Mouse (Mus musculus) retina, postnatal 7 days (tissue): Measurements from ENCODE around the gene Gabrb3.

Source experiments
- DNase-seq: peaks from one replicate; pipeline ENCODE4 v3.0.0-alpha.2; 2012; ENCODE audit warnings: low read depth, low spot score

Gene Gabrb3

DNA sequence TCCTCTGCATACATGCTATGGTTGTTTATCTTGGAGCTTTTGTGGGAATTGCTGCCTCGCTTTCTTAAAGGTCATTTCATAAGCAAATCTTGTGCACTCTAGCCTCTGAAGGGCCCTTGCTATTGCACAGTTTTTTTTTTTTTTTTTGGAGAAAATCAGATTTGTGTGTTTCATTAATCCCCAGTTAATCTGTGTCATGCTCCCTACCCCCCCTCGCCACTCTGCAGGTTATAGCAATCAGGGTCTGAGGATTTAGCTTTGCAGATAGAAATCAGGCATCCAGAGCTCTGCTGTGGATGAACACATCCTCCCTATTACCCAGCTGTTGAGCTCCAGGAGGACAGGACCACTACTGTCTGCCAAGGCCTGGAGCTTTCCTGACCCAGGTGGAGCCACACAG is at the start of gene Gabrb3:
TSS of gene Gabrb3 (plus strand) at position 301 of the 400 bp plus-strand sequence.
- peak; percentile 4 for DNase-seq

DNA sequence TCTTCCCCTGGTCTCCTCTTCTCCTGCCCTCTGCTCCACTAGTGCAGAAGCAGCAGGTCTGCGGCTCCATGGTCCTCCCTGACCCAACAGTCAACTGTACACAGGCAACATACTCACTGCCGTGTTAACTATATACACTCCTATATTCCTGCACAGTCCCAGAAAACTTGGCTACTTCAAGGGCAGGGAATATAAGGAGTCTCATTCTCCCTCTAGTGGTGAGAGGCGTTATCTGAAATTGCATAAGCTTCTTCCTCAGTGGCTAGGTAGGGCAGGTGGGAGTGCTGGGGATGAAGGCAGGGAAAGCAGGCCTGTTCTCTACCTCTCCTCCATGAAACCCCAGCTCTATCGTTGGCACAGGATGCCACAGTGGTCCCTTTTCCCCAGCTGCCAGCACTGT is 35.4 kb upstream of the Gabrb3 start:
- DNase-seq = peak; percentile 30

DNA sequence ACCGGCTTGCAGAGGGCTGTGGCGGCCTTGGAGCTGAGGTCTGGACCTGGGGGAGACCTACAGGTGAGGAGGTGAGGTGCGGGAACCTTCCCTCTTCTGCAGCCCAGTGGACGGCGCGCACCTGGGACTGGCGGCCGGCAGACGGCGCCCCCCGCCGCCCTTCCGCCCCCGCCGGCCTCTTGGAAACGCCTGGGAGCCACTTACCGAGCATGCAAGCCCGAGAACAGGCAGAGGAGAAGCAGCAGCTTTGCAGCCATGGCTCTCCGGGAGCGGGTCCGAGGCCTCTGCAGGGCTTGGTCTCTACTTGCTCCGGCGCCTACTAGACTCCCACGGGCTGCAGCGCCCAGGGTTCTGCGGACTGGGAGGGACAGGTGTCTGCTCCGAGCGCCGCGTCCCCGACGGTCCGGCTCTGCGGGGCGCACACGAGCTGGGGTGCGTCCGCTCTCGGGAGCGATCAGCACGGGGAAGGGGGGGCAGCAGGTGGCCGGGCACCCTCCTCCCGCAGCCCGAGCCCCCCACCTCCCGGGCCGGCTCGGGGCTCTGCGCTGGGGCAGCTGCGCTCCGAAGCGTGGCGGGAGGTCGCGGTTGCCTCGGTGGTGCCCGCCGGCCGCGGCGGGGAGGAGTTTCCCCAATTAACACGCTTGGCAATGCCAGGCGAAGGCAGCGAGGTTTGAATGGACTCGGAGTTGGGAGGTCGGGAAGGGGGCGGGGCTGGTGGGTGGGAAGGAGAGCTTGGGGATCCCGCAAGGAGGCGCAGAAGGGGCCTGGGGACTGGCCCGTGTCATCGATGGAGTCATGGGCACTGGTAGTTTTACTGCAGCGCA is 32.8 kb upstream of the Gabrb3 start, which contains the start of gene Gabrg3:
TSS of gene Gabrg3 (minus strand) at position 672 of the 824 bp plus-strand sequence.
- peak; percentile 36 for DNase-seq

DNA sequence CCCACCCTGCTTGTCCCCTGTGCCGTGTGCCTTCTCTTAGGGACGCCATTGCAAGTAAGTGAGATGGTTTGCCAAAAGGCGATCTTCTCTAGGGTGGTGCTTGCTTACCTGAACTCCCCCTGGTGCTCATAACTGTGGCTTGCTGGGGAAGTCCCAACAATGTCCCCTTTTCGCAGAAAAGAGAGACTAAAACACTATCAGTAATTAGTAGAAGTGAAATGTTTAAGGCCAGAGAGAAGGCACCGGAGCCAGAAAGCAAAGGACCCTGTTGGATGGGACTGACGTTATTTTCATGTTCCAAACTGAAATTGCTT is 32.2 kb upstream of the Gabrb3 start:
- DNase-seq = no peak

DNA sequence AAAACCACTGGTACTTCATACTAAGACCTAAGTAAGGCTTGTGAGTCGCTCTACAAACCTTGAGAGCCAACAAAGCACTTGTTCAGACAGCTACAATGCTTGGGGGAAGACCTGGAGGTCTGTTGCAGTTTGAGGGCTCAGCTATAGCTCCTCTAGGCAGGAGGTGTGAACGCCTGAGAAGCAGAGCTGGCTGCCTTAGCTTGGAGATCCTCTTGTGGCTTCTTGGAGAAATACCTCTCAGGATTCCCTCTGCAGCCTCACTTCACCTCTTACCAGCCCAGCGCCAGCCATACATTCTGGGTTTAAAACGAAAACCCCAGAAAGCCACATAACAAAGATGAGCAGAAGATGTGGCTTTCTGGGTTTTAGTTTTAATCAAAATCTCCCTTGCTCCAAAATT is 29.4 kb upstream of the Gabrb3 start:
- no peak for DNase-seq

DNA sequence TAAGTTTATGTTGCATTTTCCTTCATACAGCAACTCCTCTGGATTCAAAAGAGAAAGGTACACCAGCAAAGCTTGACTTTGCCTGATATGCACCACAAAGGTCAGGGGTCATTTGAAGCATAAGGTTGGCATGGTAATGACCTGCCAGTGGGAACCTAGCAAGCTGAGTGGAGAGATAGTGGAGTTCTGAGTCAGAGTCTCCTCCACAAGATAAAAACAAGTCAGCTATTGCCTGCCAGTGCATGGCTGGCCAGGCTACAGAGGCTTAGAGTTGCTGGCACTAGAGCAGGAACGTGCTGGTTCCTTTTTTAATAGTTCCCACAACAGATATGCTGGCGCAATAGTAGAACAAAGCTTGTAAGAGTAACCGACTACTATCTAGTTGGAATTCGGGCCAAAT is 25.9 kb upstream of the Gabrb3 start:
- DNase-seq = no peak

DNA sequence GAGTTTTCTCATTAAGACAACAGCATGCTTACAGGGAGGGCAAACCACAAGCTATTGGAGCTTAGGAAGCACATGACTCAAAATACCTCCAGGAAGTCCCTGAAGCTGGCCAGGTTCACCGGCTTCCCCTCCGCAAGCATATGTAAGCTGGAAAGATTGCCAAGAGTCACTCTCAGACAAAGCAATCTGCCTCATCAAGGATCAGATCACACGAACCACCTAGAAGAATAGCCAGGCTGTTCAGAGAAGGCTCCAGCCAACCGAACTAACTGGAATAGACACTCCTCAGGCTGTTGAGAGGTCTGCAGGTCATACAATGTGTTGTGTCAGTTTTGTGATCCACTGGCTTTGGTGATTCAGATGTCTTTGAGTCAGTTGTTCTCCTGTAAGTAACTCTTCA is 8.3 kb upstream of the Gabrb3 start:
- DNase-seq = no peak

DNA sequence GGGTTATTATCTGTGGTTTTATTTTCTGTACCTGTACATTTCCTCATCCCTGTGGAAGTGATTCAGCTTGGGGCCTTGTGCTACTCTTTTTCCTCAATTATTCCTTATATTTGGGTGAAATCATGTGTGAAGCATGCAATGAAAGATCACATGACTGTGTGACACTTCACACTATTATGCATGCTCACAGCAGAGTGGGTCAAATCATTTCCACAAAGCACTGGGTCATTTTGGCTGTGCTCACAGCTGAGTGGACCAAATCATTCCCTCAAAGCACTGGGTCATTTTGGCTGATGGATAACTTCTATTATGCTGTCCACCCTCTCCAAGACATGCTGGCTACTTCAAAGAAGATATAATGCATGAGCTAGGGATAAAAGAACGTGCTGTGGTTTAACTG is 6.6 kb upstream of the Gabrb3 start:
- no peak for DNase-seq

DNA sequence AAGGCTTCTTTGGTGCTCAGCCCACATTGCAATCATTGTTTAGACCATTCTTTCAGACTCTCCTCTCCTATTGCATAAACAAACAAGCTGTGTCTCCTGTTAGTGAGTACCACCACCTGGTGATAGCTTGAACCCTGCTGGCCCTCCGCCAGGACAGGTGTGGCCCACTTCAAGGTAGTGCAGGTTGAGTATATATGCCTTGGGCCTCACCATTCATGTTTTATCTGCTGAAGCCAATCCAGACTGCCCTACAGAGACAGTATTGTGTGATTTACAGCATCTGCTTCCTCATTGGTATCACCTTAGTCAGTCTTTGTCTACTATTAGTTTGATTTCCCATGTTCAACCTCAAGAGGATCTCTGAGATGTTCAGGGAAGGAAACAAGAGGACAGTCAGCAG is 1.6 kb downstream of the Gabrb3 start:
- no peak for DNase-seq

DNA sequence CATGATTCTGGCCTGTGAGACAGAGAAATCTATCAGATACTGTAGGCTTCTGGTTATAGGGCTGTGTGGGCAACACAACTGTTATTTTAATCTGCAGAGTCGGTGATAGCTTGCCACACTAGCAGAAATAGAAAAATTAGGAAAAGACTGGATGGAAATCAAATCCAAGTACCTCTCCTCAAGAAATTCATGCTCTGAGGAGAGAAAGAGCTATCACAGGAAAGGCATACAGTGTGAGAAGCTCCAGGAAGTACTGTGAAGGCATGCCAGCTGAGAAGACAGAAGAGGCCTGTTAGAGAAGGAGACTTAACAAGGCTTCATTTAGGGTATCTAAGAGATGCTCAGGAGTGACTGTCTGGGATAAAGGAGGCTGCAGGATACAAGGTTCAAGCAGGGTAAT is 3.2 kb downstream of the Gabrb3 start:
- DNase-seq = no peak

DNA sequence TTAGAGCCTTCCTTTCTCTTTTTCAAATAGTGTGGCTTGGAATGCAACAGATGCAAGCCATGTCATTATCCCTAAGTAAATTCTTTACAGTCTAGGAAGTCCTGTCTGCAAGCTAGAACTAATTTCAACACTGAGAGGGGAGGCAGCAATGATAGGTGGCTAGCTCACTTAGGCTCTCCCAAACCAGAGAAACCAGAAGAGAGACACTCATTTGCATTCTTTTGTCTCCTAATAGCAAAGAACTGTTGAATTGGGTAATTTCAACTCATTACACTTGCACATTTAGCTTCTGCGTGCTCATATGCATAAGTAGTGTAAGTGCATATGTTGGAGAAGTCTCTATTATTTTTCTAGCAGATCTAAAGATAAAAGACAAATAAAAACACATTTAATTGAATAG is 28.7 kb downstream of the Gabrb3 start:
- no peak for DNase-seq

DNA sequence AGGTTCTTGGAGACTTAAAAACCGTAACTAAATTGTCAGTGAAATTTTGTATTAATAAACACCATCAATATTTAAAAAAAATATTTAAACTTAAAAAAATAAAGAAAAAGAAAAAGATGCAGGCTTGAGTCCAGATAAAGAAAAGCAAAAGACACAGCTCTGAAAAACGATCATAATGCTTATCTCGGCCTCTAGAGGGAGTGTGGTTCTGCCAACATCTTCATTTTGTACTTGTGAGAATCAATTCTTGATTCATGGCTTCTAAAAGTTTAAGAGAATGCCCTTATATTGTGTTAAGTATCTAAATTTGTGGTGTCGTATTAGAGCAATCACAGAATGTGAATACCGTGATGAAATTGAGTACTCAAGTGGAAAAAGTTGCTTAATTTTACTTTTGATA is 40.9 kb downstream of the Gabrb3 start:
- no peak for DNase-seq

DNA sequence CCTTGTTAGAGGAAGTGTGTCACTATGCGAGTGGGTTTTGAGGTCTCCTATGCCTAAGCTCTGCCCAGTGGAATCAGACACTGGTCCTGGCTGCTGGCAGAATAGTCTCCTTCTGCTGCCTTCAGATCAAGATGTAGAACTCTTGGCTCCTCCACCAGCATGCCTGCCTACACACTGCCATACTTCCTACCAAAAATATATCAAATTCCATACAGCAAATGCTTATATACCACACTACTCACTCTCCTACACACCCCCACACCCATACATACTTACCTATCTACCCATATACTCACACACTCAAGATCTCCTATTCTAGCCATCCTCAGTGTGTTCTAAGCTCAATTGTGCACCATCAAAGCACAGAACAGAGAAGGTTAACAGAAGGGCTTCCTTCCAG is 51.8 kb downstream of the Gabrb3 start:
- no peak for DNase-seq

DNA sequence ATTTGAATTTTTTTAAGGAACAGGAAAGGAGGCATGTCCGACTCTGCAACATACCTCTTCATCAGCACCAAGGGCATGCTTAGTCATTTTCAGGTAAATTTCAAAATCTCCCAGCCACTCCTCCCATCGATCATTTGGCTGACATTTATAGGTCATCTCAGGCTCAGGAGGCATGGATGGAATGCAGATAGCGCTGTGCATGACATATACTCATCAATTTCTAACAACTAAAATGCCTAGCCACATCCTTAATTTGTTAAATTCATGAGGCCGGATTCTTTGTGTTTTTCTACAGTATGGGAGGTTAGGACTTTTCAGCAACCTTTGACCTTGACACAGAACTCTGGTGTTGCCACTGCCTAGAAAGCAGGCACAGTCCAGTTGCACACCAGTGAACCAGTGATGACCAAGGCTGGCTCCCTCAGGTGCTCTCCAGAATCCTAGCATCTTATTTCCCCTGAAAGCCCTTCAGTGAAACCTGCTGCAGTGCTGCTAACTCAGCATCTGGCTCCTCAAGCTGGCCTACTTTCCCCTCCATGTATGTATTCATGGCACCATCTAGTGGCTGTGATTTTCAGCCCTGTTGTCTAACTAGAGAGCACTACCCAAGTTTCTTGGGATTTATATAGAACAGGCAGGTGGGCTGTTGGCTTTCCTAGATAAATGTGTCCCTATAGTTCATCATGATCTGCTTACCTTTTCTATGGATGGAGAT is 54.5 kb downstream of the Gabrb3 start:
- peak; percentile 61 for DNase-seq

DNA sequence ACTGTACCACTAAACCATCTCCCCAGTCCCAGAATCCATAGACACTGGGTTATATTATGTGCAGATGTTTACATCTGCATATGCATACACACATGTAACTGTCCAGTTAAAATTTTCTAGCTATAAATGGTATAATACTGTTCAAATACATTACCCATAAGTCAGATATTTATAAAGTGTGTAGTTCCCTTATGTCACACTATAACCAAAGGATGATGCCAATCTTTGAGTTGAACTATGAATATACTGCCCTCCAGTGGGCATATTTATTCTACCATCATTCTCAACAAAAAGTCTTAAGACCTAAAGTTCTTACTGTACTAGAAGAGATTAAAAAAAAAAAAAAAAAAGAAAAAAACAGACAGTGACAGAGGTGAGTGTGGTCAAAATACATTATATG is 63.4 kb downstream of the Gabrb3 start:
- no peak for DNase-seq

DNA sequence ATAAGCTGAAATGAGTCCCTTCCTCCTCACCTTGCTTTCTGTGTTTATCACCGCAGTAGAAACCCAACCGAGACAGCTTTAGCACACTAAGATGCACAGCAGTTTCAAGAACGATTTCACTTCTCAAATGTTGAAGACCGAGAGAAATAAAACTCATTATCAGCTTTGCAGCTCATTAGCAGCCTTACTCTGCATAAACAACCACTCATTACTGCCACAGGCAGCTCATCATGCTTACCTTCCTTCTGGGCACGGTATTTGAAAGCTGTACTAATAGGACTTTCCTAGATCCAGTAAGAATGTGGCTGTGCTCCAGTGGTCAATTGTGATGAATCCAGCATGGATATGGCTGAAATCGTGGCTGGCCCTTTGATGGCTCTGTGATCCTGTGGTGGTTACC is 67.4 kb downstream of the Gabrb3 start:
- no peak for DNase-seq

DNA sequence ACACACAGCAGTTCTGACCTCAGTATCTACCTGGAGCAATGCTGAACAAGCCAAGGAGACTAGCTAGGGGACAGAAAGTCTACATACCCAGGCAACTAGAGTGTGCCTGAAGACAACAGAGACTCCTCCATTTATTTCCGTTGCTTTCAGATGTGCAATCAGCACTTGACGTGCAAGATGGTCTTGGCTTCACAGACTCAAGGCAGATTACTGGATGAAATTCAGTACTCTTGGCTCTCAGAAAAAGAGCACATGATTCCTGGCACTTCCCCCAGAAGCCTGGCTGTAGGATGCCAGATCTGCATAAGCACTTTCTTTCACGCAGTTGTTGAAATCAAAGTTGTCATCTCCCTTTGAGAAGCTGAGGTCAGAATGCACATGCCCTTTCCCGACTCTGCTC is 72.3 kb downstream of the Gabrb3 start:
- DNase-seq = no peak

DNA sequence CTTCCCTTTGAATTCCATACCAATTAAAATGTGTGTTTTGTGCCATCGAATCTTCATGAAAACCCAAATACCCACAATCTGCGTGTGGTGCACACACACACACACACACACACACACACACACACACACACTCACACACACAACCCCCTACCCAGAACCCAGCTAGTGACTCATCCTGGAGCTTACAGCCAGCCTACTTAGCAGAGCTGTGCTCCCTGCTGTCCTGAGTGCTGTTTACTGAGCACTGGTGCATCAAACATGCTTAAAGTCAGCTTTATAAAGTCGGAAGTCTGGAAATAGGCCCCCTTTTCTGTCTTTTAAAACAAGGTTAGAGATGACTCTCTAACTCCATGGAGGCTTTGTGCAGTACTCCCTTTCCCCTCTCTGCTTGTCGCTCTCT is 83.3 kb downstream of the Gabrb3 start:
- DNase-seq = no peak

DNA sequence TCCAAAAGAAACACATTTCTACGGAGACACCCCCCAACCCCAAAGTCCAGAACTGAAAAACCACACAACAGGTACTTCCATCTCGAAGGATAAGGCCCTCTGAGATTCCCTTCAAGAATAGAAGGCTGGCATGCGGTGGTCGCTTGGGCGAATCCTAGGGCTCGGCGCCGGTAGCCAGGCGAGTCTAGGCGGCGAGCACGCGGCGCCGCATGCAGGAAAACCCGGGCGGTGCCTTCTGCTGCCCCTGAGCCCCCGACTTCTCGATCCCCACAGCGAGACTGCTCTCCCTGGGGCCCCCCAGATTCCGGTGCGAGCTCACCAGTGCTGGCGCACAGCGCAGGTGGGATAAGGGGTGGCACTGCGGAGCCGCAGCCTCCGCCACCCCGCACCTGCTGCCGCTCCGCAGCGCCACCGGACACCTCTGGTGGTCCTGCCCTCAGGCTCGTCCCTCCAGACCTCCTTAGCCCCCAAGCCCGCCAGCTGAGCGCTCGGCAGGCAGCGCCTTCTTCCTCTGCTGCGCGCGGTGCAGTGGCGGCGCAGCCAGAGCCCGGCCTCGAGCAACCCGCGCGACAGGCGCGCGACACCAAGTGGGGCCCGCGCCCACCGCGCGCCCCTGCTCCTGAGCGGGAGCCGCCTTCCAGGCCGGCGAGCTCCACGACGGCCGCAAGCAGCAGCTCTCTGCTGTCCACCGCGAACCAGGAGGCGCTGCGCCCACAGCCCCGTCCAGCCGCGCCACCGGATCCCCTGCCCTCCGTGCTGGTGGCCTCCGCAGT is 89.6 kb downstream of the Gabrb3 start:
- DNase-seq = no peak

DNA sequence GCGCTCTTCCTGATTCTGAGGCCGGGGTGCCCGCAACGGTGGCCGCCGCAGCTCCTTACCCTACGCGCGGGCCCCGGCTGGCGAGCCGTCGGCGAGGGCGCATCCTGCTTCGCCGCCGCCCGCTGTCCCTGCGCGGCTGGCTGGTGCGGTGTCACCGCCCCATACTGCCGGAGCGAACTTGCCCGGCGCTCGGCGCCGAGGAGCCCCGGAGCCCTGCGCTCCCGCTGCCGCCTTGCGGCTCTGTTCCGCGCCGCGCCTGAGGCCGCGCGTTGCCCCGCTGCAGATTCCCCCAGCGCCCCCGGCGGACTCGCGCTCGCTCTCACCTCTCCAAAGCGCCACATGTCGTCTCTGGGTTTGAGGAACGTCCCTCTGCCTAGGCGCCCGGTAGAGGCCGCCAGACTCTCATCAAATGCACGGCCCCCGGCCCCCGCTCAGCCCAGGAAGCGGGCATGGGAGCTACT is 90.2 kb downstream of the Gabrb3 start, which contains the start of gene Gabra5:
TSS of gene Gabra5 (minus strand) at position 379 of the 461 bp plus-strand sequence.
- DNase-seq = no peak

DNA sequence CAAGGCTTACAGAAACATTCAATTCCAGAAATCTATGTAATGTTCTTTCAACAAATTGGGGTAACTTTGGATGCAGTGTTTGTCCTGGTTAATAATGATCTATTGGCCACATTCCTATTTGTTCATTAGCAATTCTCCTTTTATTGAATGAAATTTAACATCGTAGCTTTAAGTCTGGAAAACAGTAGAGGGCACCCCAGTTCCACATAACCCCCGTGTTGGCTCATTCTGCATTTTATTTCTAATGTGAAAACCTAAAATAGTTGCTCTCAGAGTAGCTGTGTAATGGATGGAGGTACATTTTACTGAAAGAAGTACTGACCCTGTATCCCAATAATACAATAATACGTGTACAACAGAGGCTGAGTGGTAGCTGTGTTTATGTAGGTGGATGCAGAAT is 93.5 kb downstream of the Gabrb3 start:
- no peak for DNase-seq

DNA sequence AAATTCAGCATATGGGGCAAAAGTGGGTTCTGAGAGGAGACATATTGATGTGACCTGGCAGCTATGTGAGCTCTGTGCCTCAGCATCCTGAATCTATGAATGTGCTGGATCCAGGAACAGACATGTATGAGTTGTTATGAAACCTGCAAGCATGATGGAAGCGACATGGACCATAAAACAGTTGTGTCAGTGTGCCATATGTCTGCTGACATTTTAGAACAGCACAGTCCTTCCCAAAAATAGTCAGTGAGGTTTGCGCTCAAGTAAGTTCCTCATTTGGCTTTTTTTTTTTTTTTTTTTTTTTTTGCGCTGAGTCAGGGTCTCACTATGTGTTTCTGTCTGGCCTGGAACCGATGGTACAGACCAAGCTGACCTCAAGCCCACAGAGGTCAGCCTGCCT is 110.0 kb downstream of the Gabrb3 start:
- DNase-seq = no peak
